Mouse (Mus musculus): ENCODE data around the gene Cdk20.
"Not testable (repeated sequence)": the region's sequence is repeated elsewhere in the genome, so short reads cannot be mapped to it uniquely, and the experiment has no call there.

The Cdk20 gene

DNA sequence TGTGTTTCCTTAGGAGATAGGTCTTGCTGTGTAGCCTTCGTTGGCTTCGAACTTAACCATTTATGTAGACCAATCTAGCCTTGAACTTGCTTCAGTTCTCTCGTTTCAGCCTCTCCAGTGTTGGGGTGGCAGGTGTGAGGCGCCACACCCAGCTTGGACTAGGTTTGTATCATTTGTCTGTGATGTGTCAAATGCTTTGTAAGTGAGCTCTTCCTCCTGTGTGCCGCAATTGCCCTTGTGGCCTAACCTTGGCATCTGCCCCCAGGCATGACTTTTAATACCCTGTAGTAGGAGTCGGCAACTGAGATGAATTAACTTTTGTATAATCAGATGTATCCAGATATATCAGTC, 9.5 kb upstream of the Cdk20 start:
- DNase-seq (ENCODE audit: low spot score): no peak

DNA sequence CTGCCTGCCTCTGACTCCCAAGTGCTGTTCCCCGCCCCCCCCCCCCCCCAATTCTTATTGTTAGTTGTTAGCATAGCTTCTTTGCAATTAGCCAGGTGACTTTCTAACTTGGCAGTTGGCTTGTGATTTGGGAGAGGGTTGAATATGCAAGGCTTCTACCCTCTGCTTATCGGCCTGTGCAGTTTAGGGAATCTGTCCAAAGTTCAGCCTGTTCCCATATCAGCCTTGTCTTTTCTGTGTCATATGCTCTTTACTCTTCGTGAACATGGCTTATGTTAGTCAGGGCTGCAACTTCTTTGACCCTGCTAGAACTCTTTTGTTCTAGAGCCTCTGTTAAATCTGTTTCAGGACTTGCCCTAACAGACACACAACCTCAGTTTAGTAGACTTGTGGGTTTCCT, 7.8 kb upstream of the Cdk20 start:
- DNase-seq (ENCODE audit: low spot score): no peak

DNA sequence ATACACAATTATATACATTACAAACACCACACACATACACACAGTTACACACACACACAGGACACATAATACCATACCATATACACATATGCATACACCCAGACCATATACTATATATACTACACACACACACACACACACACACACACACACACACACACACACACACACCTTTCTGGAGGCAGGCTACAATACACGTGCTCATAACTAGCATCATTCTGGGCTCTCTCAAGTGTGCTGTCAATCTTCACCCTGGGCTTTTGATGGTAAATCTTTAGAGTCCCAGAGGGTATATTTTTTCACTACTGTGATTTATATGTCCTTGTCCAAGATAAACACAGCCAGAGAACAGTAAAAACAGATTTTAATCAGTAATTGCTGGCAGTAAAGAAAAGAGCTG, 6.8 kb upstream of the Cdk20 start:
- no peak for DNase-seq (ENCODE audit: low spot score)

GRCm38 (mm10) chr13:64429328-64429727, 2.8 kb upstream of the Cdk20 start:
- DNase-seq (ENCODE audit: low spot score): no peak

- DNase-seq (ENCODE audit: low spot score): no peak
These were observed 5.7 kb downstream of the Cdk20 start for GRCm38 (mm10) chr13:64437801-64438200.

GRCm38 (mm10) chr13:64438863-64439452, 6.8 kb downstream of the Cdk20 start:
- no peak for DNase-seq (ENCODE audit: low spot score)

- no peak for DNase-seq (ENCODE audit: low spot score)
These were observed 7.4 kb downstream of the Cdk20 start for GRCm38 (mm10) chr13:64439471-64439870.

DNA sequence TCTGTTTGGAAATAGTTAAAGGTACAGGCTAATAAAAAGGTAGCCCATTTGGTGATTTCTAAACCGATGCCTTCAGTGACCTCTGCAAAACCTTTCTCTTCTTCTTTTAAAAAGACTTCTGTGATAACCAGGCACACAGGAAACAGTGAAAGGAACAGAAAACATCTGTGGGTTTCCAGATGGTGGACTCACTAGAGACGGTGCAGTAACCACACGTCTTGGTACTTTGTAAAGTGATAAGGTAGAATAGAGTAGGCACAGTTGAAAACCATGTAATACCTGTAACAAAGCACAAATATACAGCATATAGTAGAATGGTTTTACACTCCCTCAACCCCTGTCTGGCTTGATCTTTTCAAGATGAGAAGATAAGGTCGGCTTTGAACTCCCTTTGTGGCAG, 8.5 kb downstream of the Cdk20 start:
- DNase-seq (ENCODE audit: low spot score): no peak

GRCm38 (mm10) chr13:64443263-64443894, 11.3 kb downstream of the Cdk20 start:
- DNase-seq (ENCODE audit: low spot score): no peak

DNA sequence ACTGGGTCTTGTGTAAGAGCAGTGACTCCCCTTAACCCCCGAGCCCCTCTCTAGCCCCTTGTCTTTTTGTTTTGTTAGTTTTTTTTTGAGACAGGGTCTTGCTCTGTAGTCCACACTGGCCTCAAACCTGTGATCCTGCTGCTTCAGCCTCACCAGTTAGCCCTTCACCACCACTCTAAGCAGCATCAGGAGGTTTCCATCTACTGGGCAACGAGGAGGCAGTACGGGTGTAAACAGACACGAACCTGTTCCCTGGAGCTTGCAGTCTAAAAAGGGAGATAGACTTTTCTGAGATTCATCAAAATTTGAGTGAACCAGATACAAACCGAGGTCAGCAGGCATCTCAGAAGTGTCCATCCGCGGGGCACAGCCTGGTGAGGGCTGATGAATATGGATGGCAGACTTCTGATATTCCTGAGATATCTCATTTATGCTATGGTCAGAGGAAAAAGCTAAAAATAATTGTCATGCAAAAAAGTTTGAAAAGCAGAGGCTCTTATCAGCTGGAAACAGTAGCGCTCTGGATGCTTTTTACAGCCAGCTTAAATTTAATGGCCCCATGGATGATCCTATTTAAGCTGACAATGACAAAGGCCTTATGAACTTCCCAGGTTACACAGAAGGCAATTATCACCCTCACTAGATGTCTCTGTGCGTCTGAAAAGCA, 13.3 kb downstream of the Cdk20 start:
- no peak for DNase-seq (ENCODE audit: low spot score)

- no peak for DNase-seq (ENCODE audit: low spot score)
These were observed 15.8 kb downstream of the Cdk20 start for GRCm38 (mm10) chr13:64447947-64448346.

- no peak for DNase-seq (ENCODE audit: low spot score)
These were observed 16.6 kb downstream of the Cdk20 start for GRCm38 (mm10) chr13:64448729-64449128.

GRCm38 (mm10) chr13:64450001-64450794, 18.1 kb downstream of the Cdk20 start:
- DNase-seq (ENCODE audit: low spot score): no peak

GRCm38 (mm10) chr13:64457225-64457978, 25.3 kb downstream of the Cdk20 start:
- not testable (repeated sequence) for DNase-seq (ENCODE audit: low spot score)

- DNase-seq (ENCODE audit: low spot score): no peak
These were observed 26.1 kb downstream of the Cdk20 start for GRCm38 (mm10) chr13:64458181-64458580.

GRCm38 (mm10) chr13:64462581-64462980, 30.5 kb downstream of the Cdk20 start:
- no peak for DNase-seq (ENCODE audit: low spot score)

DNA sequence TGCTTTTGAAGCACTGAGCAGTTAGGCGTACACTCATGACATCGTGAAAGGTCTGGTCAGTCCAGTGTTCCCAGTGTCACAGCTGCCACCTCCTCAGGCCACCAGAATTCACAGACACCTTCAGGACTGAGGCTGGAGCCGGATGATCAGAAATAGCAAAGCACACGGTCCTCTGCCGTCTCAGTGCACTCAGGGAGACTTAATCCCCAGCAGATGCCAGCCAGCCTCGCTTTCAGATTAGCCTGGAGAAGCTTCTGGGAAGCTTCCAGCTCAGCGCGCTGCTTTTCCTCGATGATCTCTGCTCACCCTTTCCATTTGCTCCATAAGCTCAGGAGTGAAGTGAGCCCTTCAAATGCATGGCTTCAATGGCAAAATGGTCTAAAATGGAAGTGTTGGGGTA, 33.1 kb downstream of the Cdk20 start:
- no peak for DNase-seq (ENCODE audit: low spot score)

GRCm38 (mm10) chr13:64467886-64468285, 35.8 kb downstream of the Cdk20 start:
- no peak for DNase-seq (ENCODE audit: low spot score)

GRCm38 (mm10) chr13:64477968-64478367, 45.9 kb downstream of the Cdk20 start:
- no peak for DNase-seq (ENCODE audit: low spot score)

GRCm38 (mm10) chr13:64479960-64480359, 47.8 kb downstream of the Cdk20 start:
- no peak for DNase-seq (ENCODE audit: low spot score)

GRCm38 (mm10) chr13:64489886-64490285, 57.8 kb downstream of the Cdk20 start:
- DNase-seq (ENCODE audit: low spot score): no peak

All from layer of hippocampus, adult 9-10 months (tissue).